Mouse (Mus musculus) embryo, embryonic 10 days (tissue): ENCODE measurements around the gene Hmg20a.

Experiments used
- DNase-seq: peaks from one replicate; pipeline ENCODE4 v3.0.0-alpha.2; 2015; ENCODE audit warnings: low spot score

Hmg20a gene

GRCm38 (mm10) chr9:56531991-56532390 lies 113.6 kb downstream of the Hmg20a start:
- DNase-seq, result no peak

DNA sequence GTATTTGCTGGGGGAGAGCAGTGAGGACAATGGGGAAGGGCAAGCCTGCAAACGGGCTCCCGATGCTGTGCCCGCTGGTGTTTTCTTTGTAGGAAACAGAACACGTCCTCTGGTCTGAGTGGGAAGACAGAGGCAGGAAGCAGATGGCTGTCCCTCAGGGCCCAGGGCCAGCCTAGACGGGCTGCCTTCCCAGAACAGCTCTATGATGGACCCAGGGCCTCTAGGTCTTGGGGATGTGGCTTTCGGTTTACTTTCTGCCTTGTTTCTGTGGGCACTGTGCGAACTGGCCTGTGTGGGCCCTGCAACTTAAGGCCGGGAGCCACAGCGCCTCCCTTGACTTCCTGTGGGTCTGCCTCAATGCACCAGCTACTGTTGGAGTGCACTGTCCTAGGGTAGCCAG lies 115.5 kb downstream of the Hmg20a start:
- DNase-seq, result no peak

DNA sequence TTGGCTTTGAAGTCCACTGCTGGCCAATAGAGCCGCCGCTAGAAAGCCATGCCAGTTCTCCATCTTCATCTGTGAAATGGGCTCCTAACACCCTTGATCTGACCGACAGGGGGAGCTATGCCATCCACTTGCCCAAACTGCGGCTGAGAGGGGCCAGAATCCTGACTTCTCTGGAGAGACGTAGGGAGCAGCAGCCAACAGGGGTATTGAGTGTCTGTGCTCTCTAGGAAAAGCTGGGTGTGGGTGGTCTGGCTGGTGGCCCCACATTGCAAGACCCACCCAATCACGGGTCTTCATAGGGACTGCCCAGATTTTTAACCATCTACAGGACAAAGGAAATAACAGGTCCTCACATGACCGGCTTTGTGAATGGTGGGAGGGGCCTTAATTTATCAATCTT lies 116.3 kb downstream of the Hmg20a start:
- DNase-seq, result peak; percentile 28

- peak; percentile 29 for DNase-seq
Measured at GRCm38 (mm10) chr9:56535361-56535760, 117.0 kb downstream of the Hmg20a start.

GRCm38 (mm10) chr9:56540051-56540450 lies 121.6 kb downstream of the Hmg20a start:
- DNase-seq, result no peak

DNA sequence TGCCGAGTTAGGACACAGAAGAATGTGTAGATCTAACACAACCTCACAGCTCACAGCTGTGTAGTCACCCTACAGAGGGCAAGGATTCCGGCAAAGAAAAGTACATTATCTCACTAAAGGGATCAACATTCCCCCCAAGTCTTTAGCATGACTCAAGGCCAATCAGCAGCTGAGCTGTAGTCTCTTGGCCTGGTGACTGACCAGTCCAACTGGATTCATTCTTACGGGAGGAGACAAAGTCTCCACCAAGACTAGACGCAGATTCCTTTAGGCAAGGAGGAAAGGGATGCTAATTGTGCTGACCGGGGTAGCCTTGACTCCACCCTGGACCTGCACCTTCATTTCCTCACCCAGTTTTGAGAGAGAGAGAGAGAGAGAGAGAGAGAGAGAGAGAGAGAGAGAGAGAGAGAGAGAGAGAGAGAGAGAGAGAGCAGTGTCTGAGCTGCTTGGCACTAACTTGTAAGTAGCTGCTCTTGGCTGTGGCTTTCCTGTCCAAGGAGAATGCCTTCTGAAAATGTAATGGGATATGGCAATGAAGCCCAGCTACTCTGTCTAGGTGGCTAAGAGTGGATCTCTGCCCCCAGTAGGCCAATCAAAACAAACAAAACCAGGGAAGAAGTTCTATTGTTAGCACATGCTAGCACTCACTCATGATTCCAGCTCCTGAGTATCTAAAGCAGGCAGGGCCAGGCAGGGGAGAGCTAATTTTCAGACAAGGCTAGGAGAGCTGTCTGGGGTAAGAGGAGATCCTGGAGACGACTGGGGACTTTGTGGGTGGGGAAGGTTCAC lies 126.5 kb downstream of the Hmg20a start:
- no peak for DNase-seq
